Mouse (Mus musculus) cerebellum, adult 2 months (tissue): ENCODE data around the gene Nt5c2.

Experiments
- CTCF ChIP-seq: fragments of 200-500 bp; IDR thresholded peaks from 2 replicates; pipeline ENCODE4 v1.5.1; 2011; ENCODE audit warnings: low read depth, mild to moderate bottlenecking, control low read depth, low read length, moderate library complexity, borderline replicate concordance; ENCODE audit not compliant: insufficient read depth
- POLR2A ChIP-seq: fragments of 200-500 bp; IDR thresholded peaks from 2 replicates; pipeline ENCODE4 v1.6.1; 2011; ENCODE audit warnings: low read length, control low read depth, borderline replicate concordance; ENCODE audit not compliant: insufficient read depth

DNA sequence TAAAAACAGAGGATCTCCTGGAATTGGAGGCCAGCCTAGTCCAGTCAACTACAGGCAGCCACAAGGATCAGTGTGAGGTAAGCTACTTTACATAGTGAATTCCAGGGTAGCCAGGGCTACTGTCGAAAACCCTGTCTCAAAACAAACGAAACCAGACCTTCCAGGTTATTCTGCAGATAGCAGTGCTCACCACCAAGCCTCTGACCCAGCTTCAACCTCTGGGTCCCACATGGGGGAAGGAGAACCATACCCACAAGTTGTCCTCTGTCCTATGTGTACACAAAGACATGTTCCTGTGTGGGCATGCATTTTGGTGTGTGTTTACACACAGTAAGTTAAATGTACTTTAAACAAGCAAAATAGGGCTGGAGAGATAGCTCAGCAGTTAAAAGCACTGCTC, 58.5 kb downstream of the Nt5c2 start:
- TF ChIP-seq CTCF: no peak
- no peak for TF ChIP-seq POLR2A
